Mouse (Mus musculus): ENCODE measurements around the gene Eif2a. TPM values are rescaled to one million over a fixed set of nuclear protein-coding genes. Genes with fewer than 3 reads are reported as not detected.

Gene Eif2a
- 52.9 to 62.9 TPM (median 60.4 TPM) in 3 replicates for total RNA-seq (2017)

DNA sequence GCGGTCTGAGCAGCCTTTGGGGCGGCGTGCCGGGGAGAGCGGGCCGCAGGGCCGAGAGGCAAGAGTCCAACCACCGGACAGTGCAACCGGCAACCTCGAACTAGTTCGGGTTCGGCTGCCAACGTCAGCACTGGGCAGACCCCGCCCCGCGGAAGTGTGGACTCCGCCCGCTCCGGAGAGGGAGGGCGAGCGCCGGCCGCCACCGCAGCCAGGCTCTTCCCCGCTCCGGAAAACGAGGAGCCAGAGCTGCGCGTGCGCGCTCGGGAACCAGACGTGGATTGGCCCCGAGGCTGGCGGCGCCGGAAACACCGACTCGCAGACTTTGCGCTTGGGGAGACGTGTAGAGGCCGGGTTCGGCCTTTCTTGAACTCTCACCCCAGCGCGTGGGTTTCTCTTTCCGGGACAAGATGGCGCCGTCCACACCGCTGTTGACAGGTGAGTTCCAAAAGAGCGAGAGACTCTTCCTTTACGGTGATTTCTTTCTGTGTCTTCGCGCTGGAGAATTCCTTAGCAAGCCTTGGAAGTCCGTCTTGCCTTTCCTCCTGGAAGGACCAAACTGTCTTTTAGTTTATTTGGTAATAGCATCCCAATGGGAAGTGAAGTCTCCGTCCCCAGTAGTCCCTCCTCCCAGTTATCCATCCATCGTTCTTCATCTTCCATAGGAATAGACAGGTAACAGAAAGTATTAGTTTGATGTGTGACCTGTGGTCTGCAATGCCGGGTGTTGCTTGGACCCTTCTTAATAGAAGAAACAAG, at the start of gene Eif2a, which contains the start of gene Serp1:
TSS of gene Eif2a (plus strand) at position 170 of the 756 bp plus-strand sequence.
TSS of gene Serp1 (minus strand) at position 241 of the 756 bp plus-strand sequence.
- peak; percentile 96 for ATAC-seq (replicated peaks; ENCODE audit: insufficient number of reproducible peaks, low FRiP score, low TSS enrichment, poor library complexity, severe bottlenecking)

DNA sequence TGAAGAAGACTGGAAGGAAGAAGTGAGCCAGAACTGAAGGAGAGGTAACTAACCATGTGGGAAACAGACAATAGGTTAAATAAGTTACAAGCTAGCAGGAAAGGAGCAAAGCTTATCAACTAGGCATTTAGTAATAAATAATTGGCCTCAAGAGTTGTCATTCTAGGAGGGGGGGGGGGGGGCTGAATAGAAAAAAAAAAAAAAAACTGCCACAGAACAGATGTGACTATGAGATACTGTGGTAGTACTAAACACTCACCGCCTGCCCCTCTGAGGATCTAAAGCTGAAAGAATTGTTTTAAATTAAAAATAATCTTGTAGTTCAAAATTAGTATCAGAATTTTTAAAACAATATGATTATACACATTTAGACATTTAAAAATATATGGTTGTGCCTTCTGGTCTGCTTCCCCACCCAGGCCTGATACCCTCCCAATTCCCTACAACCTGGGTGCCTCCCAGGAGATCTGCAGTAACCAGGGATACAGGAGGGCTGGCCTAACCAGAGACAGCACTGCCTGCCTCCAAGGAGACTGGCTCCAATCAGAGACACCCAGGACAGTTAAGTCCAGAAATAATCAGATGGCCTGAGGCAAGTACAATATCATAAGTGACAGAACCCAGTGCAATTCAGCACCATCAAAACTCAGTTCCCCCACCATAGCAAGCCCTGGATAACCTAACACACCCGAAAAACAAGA, 46.7 kb upstream of the Eif2a start:
- no peak for ATAC-seq (replicated peaks; ENCODE audit: insufficient number of reproducible peaks, low FRiP score, low TSS enrichment, poor library complexity, severe bottlenecking)

DNA sequence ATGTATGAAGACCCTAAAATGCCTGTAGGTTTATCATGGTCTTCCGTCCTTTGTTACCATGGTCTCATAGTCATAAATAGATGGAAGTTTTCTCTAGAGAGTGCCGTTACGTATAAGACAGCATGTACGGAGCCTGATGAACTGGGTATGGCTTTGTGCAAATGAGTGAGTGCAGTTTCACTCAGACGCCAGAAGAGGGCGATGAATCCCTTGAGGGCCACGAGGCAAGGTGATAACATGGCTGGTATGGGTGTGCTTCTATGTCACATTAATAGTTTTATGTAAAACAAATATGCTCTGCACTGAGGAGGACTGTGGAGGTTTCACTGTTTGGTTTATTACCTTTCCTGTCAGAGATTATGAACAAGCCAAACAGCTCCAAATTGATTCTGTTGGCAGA, 39.7 kb upstream of the Eif2a start:
- peak; percentile 61 for ATAC-seq (replicated peaks; ENCODE audit: insufficient number of reproducible peaks, low FRiP score, low TSS enrichment, poor library complexity, severe bottlenecking)

DNA sequence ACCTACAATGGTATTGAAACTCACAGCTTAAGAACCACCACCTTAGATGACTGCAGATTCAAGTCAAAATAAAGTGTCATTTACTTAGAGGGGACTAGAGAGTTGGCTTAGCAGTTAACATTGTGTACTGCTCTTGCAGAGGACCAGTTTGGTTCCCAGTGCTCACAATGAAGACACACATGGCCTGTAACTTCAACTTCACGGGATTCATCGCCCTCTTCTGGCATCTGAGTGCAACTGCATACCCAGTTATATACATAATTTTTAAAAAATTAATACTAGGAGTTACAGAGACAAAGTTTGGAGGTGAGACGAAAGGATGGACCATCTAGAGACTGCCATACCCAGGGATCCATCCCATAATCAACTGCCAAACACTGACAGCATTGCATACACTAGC, 38.5 kb upstream of the Eif2a start:
- 0 out of 2 replicates have a peak, but pooled peaks have one; percentile 47 for ATAC-seq (replicated peaks; ENCODE audit: insufficient number of reproducible peaks, low FRiP score, low TSS enrichment, poor library complexity, severe bottlenecking)

DNA sequence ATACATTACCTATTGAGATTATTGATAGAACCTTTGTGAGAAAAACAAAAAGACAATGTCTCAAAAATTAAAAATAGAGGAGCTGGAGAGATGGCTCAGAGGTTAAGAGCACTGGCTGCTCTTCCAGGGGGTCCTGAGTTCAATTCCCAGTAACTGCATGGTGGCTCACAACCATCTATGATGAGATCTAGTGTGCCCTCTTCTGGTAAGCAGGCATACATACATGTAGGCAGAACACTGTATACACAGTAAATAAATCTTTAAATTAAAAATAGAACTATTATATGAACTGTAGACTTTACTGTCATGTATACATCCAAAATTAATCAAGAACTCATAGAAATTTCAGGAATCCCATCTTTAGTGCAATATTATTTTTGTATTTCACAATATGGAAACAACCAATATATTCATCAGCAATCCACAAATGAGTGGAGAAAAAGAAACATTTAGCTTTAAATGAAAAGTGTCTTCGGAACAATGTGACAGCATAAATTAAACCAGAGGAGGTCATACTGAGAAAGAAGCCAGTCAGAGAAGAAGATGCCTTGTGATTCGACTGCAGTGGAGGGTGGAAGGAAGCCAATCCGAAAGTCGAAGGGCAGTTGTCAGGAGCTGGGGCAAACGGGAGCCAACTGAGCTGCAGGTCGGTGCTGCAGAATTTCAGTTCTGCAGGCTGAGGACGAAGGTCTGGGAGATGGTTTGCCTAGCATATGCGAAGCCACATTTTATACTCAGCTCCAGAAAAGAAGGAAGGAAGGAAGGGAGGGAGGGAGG, 37.4 kb upstream of the Eif2a start:
- ATAC-seq (replicated peaks; ENCODE audit: insufficient number of reproducible peaks, low FRiP score, low TSS enrichment, poor library complexity, severe bottlenecking): no peak

DNA sequence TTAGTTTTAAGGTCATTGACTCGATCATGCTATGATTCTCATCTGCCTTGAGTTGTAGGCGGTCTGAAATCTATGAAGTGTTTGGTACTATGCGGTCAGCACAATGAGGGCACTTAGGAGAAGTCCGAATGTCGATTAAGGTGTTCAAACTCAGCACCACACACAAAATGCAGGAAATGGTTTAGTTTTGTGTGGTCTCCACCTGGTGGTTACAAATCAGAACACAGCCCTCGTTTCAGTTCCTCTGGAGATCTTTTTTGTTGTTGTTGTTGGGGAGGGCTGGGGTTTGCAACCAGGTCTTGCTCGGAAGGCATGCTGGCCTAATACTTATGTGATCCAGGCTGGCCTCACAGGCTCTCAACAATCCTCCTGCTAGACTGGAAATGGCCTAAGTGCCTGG, 34.8 kb upstream of the Eif2a start:
- 0 out of 2 replicates have a peak, but pooled peaks have one; percentile 50 for ATAC-seq (replicated peaks; ENCODE audit: insufficient number of reproducible peaks, low FRiP score, low TSS enrichment, poor library complexity, severe bottlenecking)

DNA sequence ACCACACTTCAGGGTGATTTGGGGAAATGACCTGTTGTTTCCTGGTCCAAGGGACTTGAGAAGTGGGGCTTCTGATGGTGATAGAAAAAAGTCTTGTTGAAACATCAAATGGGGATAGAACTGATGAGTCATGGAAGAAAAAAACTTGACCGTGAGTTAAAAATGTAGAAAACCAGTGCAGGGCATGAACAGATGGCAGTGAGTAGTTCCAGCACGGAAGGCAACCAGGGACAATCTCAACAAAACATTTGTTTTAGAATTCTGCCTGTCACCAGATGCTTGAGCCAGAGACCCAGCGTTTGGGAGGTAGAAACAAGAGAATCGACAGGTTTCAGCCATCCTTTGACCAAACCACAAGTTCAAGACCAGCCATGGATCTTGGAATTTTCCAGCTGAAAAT, 32.0 kb upstream of the Eif2a start:
- ATAC-seq (replicated peaks; ENCODE audit: insufficient number of reproducible peaks, low FRiP score, low TSS enrichment, poor library complexity, severe bottlenecking): no peak

DNA sequence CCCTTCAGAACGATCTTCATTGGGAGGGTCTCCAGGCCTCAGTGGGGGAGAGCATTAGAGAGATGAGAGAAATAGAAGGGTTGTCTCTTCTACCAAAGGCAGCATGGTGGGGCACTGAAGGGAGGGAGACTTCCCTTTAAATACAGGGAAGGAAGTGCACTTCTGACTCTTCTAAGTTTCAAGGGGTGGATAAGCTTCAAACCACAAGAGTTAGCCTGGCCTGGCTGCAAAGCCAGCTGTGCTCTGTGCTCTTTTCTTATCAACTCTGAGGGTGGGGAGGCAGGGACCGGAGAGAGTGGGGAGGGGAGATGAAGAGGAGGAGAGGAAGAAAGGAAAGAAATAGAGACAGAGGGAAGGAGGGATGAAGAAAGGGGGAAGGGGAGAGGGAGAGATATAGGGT, 23.7 kb upstream of the Eif2a start:
- peak; percentile 94 for ATAC-seq (replicated peaks; ENCODE audit: insufficient number of reproducible peaks, low FRiP score, low TSS enrichment, poor library complexity, severe bottlenecking)

DNA sequence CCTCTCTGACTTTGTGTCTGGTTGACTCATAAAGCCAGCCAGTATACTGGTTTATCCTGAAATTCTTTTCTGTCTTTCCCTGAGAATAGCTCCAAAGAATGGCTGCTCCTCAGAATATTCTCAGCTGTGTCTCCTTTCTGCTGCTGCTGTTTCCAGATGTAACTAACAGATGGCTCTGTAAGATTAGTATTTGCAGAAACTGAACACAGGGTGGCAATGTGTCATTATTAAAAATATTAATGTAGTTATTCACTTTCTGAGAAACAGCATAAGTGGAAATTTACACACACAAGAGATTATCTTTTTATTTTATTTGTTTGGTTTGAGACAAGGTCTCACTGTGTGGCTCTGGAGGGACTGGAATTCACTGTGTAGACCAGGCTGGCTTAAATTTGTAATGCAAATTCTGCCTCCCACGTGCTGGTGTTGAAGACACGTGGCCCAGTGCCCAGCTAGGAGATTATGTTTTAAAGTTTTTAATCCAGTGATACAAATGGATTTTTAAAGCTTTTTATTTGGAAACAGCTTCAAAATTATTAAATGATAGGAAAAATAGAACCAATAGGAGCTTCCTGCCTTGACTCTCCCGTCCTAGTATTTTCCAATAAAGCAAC, 21.8 kb upstream of the Eif2a start:
- no peak for ATAC-seq (replicated peaks; ENCODE audit: insufficient number of reproducible peaks, low FRiP score, low TSS enrichment, poor library complexity, severe bottlenecking)

DNA sequence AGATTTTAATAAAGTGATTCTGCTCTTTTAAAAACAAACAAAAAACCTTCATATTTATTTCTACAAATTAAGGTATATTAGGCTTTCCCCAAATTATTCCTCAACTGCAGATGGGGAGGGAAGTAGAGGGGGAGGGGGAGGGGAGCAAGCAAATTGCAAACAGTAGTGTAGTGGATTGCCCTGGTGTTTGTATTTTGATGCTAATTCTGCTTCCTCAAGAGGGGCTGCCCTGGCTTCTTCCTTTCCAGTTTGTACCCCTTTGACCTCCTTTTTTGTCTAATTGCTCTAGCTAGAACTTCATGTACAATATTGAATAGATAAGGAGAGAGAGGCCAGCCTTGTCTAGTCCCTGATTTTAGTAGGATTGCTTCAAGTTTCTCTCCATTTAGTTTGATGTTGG, 20.9 kb upstream of the Eif2a start:
- no peak for ATAC-seq (replicated peaks; ENCODE audit: insufficient number of reproducible peaks, low FRiP score, low TSS enrichment, poor library complexity, severe bottlenecking)

DNA sequence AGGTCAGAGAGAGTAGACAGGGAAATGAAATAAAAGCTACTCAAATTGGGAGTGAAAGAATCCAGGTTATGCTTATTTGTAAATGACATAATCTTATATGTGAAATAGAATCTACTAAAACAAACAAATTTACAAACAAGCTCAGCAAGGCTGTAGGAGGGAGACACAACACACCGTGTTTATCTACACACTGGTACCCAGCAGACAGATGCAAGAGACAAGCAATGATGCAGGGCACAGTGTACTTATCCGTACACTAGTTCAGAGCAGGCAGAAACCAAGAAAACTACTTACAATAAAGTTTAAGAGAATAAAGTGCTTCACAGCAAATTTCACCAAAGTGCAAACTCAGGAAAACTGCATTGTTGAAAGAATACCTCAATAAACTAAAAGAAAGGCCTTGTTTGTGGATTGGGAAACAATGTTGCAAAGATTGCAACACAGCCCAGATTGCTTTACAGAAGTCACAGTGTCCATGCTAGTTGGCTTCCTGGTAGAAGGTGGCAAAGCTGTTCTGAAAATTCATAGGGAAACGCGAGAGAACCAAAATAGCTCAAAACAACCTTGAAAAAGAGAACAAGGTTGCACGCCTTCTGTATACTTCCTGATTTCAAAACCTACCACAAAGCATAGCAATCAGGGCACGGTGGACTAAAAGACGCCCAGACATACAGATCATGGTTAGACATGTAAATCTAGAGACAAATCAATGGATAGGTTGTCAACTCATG, 17.4 kb upstream of the Eif2a start:
- ATAC-seq (replicated peaks; ENCODE audit: insufficient number of reproducible peaks, low FRiP score, low TSS enrichment, poor library complexity, severe bottlenecking): peak; percentile 93

DNA sequence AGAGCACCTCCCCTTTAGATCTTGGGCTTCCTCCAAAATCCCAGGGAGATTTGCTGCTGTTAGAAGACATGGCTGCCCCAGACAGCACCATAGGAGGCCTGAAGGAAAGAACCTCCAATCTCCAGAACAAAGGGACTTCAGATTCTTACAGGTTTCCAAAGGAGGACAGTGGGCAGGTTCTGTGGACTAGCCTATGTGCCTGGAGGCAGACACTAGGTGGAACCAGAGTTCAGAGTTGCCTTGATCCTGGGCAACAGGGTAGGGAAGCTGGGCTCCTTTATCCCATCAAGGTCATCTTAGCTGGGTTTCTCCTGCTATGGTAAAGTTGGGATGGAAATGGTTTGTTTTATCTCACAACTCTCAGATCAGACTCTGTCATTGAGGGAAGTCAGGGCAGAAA, 14.0 kb upstream of the Eif2a start:
- no peak for ATAC-seq (replicated peaks; ENCODE audit: insufficient number of reproducible peaks, low FRiP score, low TSS enrichment, poor library complexity, severe bottlenecking)

DNA sequence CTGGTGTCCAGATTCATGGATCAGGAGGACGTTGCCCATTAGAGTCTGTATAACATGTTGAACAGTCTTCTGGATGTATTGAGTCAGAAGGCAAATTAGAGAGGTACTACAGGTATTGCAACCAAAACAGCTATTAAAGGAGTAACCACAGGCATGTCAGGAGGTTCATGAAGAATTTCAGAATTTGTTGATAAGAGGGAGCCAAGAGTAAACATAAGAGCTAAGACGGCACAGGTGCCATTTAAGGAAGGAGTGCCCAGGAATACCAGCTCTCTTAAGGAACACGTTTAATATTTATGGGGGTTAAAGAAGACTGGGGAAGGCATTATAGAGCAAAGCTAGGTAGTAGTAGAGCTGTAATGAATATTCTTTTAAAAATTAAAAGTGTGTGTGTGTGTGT, 12.9 kb upstream of the Eif2a start:
- ATAC-seq (replicated peaks; ENCODE audit: insufficient number of reproducible peaks, low FRiP score, low TSS enrichment, poor library complexity, severe bottlenecking): no peak

DNA sequence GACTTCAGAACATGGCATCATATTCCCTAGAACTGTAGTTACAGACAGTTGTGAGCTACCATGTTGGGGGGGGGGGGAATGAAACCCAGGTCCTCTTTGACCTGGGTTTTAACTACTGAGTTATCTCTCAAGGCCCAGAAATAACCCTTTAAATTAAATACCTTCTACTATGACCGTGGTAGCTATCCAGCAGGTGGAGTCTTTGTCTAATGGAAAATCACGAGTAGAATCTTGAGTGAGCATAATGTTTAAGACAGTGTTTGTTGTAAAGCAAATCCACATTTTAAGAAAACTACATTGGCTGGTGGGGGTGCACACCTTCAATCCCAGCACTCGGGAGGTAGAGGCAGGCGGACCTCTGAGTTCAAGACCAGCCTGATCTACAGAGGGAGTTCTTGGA, 12.1 kb upstream of the Eif2a start:
- no peak for ATAC-seq (replicated peaks; ENCODE audit: insufficient number of reproducible peaks, low FRiP score, low TSS enrichment, poor library complexity, severe bottlenecking)

DNA sequence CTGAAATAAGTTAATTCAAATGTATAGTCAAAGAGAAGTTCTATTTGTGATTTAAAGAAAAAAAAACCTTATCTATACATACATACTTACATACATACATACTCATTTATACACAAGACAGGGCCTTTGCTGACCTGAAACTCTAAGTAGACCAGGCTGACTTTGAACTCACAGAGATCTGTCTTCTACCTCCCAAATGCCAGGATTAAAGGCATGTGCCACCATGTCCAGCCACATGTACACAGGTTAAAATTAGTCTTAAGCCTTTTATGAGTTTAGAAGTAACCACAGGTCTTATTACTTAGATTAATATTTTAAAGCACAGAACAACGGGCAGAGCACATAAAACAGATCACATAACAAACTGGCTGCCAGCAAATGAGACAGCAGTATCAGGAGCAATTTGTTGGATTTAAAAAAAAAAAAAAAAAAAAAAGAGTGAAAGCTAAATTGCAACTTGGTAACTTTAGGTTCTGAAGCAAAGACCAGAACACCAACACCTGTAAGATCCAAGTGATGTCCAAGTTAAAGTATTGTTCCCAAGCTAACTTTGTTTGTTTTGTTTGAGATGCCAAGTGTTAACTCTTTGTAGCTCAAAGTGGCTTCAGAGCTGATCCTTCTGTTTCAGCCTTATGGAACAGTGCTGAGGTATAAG, 9.5 kb upstream of the Eif2a start:
- ATAC-seq (replicated peaks; ENCODE audit: insufficient number of reproducible peaks, low FRiP score, low TSS enrichment, poor library complexity, severe bottlenecking): no peak

DNA sequence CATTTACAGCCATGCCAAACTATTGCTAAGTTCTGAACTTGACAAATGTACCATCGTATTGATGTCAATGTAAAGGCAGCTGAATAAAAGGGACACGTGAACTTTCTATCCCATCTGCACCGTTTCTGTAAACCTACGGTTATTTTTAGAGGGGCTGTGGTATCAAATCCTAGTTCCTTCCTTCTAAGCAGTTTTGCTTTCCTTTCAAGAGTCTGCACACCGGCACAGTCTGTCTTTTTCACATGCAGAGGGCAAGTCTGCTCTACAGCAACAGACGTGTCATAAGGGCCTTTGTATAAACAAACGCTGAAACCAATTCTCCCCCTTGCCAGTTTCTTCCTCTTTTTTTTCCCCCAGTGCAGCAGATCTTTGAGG, 9.0 kb upstream of the Eif2a start:
- peak; percentile 72 for ATAC-seq (replicated peaks; ENCODE audit: insufficient number of reproducible peaks, low FRiP score, low TSS enrichment, poor library complexity, severe bottlenecking)

DNA sequence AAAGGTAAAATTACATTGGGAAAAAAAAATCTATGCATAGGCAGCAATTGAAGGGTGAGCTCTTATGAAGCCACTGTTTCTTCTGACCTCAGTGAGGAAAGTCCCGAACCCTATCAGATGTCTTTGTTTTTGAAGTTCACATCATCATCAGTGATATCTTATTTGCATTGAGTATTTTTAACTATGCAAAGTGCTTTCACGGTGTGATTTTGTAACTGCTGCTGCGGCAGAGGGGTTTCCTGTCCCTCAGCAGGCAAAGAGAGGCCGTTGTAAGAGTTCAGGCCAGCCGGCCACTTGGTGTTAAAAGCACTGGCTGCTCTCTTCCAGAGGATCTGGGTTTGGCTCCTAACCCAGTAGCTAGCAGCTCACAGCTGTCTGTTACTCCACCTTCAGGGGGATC, 8.4 kb upstream of the Eif2a start:
- peak; percentile 33 for ATAC-seq (replicated peaks; ENCODE audit: insufficient number of reproducible peaks, low FRiP score, low TSS enrichment, poor library complexity, severe bottlenecking)

DNA sequence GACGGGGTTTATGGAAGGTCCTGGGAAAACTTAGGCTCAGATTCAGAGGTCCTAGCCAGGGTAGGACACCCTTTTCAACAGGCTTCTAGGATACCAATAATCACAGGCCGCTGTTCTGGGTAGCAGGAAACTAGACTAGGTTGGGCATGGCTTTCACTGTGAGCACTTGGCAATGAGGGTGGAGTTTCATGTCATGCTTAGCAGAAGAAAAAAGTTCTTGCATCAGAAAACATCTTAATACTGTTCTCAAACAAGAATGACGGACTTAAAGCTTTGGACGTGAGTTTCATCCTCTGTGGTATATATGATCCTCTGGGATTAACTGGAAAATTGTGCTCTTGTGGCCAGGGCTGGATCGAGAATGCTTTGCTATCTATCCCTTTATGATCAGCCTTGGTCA, 7.8 kb upstream of the Eif2a start:
- no peak for ATAC-seq (replicated peaks; ENCODE audit: insufficient number of reproducible peaks, low FRiP score, low TSS enrichment, poor library complexity, severe bottlenecking)

All from monocyte, adult 5-6 weeks (primary cell).